Mouse (Mus musculus): Measurements from ENCODE around the gene Ugt1a10.

DNA sequence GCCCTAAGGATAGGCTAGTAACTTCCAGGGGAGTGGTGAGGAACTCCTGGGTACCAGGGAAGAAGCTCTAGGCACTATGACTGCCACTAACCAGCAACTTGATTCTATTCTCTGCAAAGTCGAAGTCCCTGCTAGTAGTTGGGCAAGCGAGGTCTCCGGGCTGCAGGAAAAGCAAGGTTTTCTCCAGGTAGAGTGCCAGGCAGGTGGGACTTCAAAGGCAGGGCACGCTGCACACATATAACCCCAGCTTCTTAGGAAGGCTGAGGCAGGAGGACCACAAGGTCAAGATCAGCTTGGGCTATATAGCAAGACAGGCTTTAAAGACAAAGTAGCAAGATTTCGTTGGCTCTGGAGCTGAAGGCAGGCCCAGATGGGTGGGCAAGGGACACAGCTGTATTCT lies 208.6 kb downstream of the Ugt1a10 start:
- TF ChIP-seq CTCF (IDR thresholded peaks at IDR 0.05; ENCODE audit: control insufficient read depth, insufficient read depth, low read length) (no peak), POLR2A (IDR thresholded peaks at IDR 0.05; ENCODE audit: borderline replicate concordance, control insufficient read depth, low read depth, low read length) (no peak)

Measured in bone marrow, adult 2 months (tissue).